Mouse (Mus musculus): ENCODE results near the gene Ube2s. TPM values are rescaled to one million over a fixed set of nuclear protein-coding genes. Genes with fewer than 3 reads are reported as not detected.

Gene Ube2s
- total RNA-seq, 1 experiment: 499 TPM

GRCm38 (mm10) chr7:4782759-4783158 is 29.6 kb downstream of the Ube2s start, which contains the start of the genes Il11 and Tmem190:
Il11 (minus strand) TSS chr7:4782859.
Tmem190 (plus strand) TSS chr7:4782937.
- in situ Hi-C loops (cut with MboI; ENCODE audit: low sequenced_read_pairs in 2 of 2, unreplicated experiment in 2 of 2): no loop called here
- H3K4me1 ChIP-seq (ENCODE audit: control insufficient read depth in 2 of 2, insufficient read depth in 2 of 2, low read length in 2 of 2, poor library complexity in 1 of 2): peaks cover 2 to 6% of the 10 kb centered on the region in 2 experiments; a peak in 2 of 4 replicates
- H3K9me3 ChIP-seq (ENCODE audit: control insufficient read depth, insufficient read depth, low read depth, low read length): no peaks in the 10 kb centered on the region
- H3K27ac ChIP-seq (ENCODE audit: insufficient read depth, low read depth, low read length, poor library complexity, severe bottlenecking): no peak within 1 kb of the TSS
- no peak for TF ChIP-seq MAFK (IDR thresholded peaks at IDR 0.05; ENCODE audit: insufficient read depth, low read depth, low read length)
- no peak for TF ChIP-seq CHD2 (IDR thresholded peaks at IDR 0.05; ENCODE audit: low read depth, low read length)
- TF ChIP-seq HCFC1 (IDR thresholded peaks at IDR 0.05; ENCODE audit: borderline replicate concordance, insufficient read depth, low read length): no peak
- no peak for TF ChIP-seq ZC3H11A (IDR thresholded peaks at IDR 0.05; ENCODE audit: borderline replicate concordance, low read depth, low read length)
- TF ChIP-seq ZNF384 (IDR thresholded peaks at IDR 0.05; ENCODE audit: low read depth, low read length): no peak
- no peak within 1 kb of the TSS for H3K9ac ChIP-seq (ENCODE audit: insufficient read depth, low read depth, low read length, poor library complexity, severe bottlenecking)
- no peak for DNase-seq (ENCODE audit: low read depth, low spot score)
- H3K4me3 ChIP-seq (ENCODE audit: insufficient read depth in 1 of 2, low read depth in 1 of 2, low read length in 2 of 2, poor library complexity in 1 of 2, severe bottlenecking in 1 of 2): no peak within 1 kb of the TSS
- H3K36me3 ChIP-seq (ENCODE audit: control insufficient read depth, insufficient read depth, low read length, poor library complexity, severe bottlenecking): peaks cover 10% of the 10 kb centered on the region; the same call in 1 of the 2 replicates

- Histone ChIP-seq H3K9me3 (ENCODE audit: control insufficient read depth, insufficient read depth, low read depth, low read length) (no peaks in the 10 kb centered on the region), H3K4me3 (ENCODE audit: insufficient read depth in 1 of 2, low read depth in 1 of 2, low read length in 2 of 2, poor library complexity in 1 of 2, severe bottlenecking in 1 of 2) (no peak overlapping the region), H3K9ac (ENCODE audit: insufficient read depth, low read depth, low read length, poor library complexity, severe bottlenecking) (no peak overlapping the region), H3K27ac (ENCODE audit: insufficient read depth, low read depth, low read length, poor library complexity, severe bottlenecking) (no peak overlapping the region), H3K4me1 (ENCODE audit: control insufficient read depth in 2 of 2, insufficient read depth in 2 of 2, low read length in 2 of 2, poor library complexity in 1 of 2) (peaks cover 2 to 10% of the 10 kb centered on the region in 2 experiments; a peak in 2 of 4 replicates), H3K36me3 (ENCODE audit: control insufficient read depth, insufficient read depth, low read length, poor library complexity, severe bottlenecking) (peaks cover 10% of the 10 kb centered on the region; the same call in 1 of the 2 replicates)
- DNase-seq (ENCODE audit: low read depth, low spot score): no peak
- in situ Hi-C loops (cut with MboI; ENCODE audit: low sequenced_read_pairs in 2 of 2, unreplicated experiment in 2 of 2): no loop called here
- TF ChIP-seq MAFK (IDR thresholded peaks at IDR 0.05; ENCODE audit: insufficient read depth, low read depth, low read length) (no peak), HCFC1 (IDR thresholded peaks at IDR 0.05; ENCODE audit: borderline replicate concordance, insufficient read depth, low read length) (no peak), CHD2 (IDR thresholded peaks at IDR 0.05; ENCODE audit: low read depth, low read length) (no peak), ZNF384 (IDR thresholded peaks at IDR 0.05; ENCODE audit: low read depth, low read length) (no peak), ZC3H11A (IDR thresholded peaks at IDR 0.05; ENCODE audit: borderline replicate concordance, low read depth, low read length) (no peak)
Measured at GRCm38 (mm10) chr7:4782130-4782529, 30.3 kb downstream of the Ube2s start.

- no peak for DNase-seq (ENCODE audit: low read depth, low spot score)
- no peak overlapping the region for H3K27ac ChIP-seq (ENCODE audit: insufficient read depth, low read depth, low read length, poor library complexity, severe bottlenecking)
- no peak overlapping the region for H3K9ac ChIP-seq (ENCODE audit: insufficient read depth, low read depth, low read length, poor library complexity, severe bottlenecking)
- in situ Hi-C loops (cut with MboI; ENCODE audit: low sequenced_read_pairs in 2 of 2, unreplicated experiment in 2 of 2): no loop called here
- TF ChIP-seq MAFK (IDR thresholded peaks at IDR 0.05; ENCODE audit: insufficient read depth, low read depth, low read length) (no peak), CHD2 (IDR thresholded peaks at IDR 0.05; ENCODE audit: low read depth, low read length) (no peak), HCFC1 (IDR thresholded peaks at IDR 0.05; ENCODE audit: borderline replicate concordance, insufficient read depth, low read length) (no peak), ZC3H11A (IDR thresholded peaks at IDR 0.05; ENCODE audit: borderline replicate concordance, low read depth, low read length) (no peak)
- H3K4me1 ChIP-seq (ENCODE audit: control insufficient read depth in 2 of 2, insufficient read depth in 2 of 2, low read length in 2 of 2, poor library complexity in 1 of 2): peaks cover 5 to 10% of the 10 kb centered on the region in 2 experiments; a peak in 3 of 4 replicates
- no peaks in the 10 kb centered on the region for H3K9me3 ChIP-seq (ENCODE audit: control insufficient read depth, insufficient read depth, low read depth, low read length)
- no peak overlapping the region for H3K4me3 ChIP-seq (ENCODE audit: insufficient read depth in 1 of 2, low read depth in 1 of 2, low read length in 2 of 2, poor library complexity in 1 of 2, severe bottlenecking in 1 of 2)
- H3K36me3 ChIP-seq (ENCODE audit: control insufficient read depth, insufficient read depth, low read length, poor library complexity, severe bottlenecking): peaks cover 7% of the 10 kb centered on the region; the same call in 1 of the 2 replicates
Measured at GRCm38 (mm10) chr7:4779921-4780320, 32.5 kb downstream of the Ube2s start.

GRCm38 (mm10) chr7:4777851-4778637 is 34.3 kb downstream of the Ube2s start:
- in situ Hi-C loops (cut with MboI; ENCODE audit: low sequenced_read_pairs in 2 of 2, unreplicated experiment in 2 of 2): no loop called here
- Histone ChIP-seq H3K9ac (ENCODE audit: insufficient read depth, low read depth, low read length, poor library complexity, severe bottlenecking) (no peak overlapping the region), H3K9me3 (ENCODE audit: control insufficient read depth, insufficient read depth, low read depth, low read length) (no peaks in the 10 kb centered on the region), H3K36me3 (ENCODE audit: control insufficient read depth, insufficient read depth, low read length, poor library complexity, severe bottlenecking) (no peaks in the 10 kb centered on the region), H3K4me3 (ENCODE audit: insufficient read depth in 1 of 2, low read depth in 1 of 2, low read length in 2 of 2, poor library complexity in 1 of 2, severe bottlenecking in 1 of 2) (no peak overlapping the region), H3K4me1 (ENCODE audit: control insufficient read depth in 2 of 2, insufficient read depth in 2 of 2, low read length in 2 of 2, poor library complexity in 1 of 2) (peaks cover 5 to 9% of the 10 kb centered on the region in 2 experiments; a peak in 3 of 4 replicates), H3K27ac (ENCODE audit: insufficient read depth, low read depth, low read length, poor library complexity, severe bottlenecking) (no peak overlapping the region)
- DNase-seq (ENCODE audit: low read depth, low spot score): no peak
- no peak for TF ChIP-seq ZNF384 (IDR thresholded peaks at IDR 0.05; ENCODE audit: low read depth, low read length)
- no peak for TF ChIP-seq HCFC1 (IDR thresholded peaks at IDR 0.05; ENCODE audit: borderline replicate concordance, insufficient read depth, low read length)
- TF ChIP-seq MAFK (IDR thresholded peaks at IDR 0.05; ENCODE audit: insufficient read depth, low read depth, low read length): no peak
- TF ChIP-seq ZC3H11A (IDR thresholded peaks at IDR 0.05; ENCODE audit: borderline replicate concordance, low read depth, low read length): no peak
- TF ChIP-seq CHD2 (IDR thresholded peaks at IDR 0.05; ENCODE audit: low read depth, low read length): no peak
